Mouse (Mus musculus) left cerebral cortex, postnatal 10 days (tissue): ENCODE data around the gene Ccl11. TPM values are rescaled to one million over a fixed set of nuclear protein-coding genes. Genes with fewer than 3 reads are reported as not detected.
A peak's percentile ranks its signal among the peaks of the same experiment; 100 is the strongest.

Experiments used
- DNase-seq, 2 experiments: peaks; one replicate each; pipeline ENCODE4 v3.0.0; 2021 to 2022; ENCODE audit warnings: low spot score in 2 of 2, mixed read lengths in 1 of 2; ENCODE audit errors: extremely low spot score in 1 of 2
- intact Hi-C: fragments of 180-260 bp; cut with DNase I; formaldehyde crosslinking; loops from one replicate; pipeline ENCODE4 v1.15.1; 2025
- total RNA-seq, 2 experiments: library from RNA; stranded (reverse); gene quantifications; 2 replicates each; pipeline ENCODE4 v1.2.3; 2021

The Ccl11 gene
- total RNA-seq, 2 experiments from 2014 or later: 0.32 to 0.87 TPM

DNA sequence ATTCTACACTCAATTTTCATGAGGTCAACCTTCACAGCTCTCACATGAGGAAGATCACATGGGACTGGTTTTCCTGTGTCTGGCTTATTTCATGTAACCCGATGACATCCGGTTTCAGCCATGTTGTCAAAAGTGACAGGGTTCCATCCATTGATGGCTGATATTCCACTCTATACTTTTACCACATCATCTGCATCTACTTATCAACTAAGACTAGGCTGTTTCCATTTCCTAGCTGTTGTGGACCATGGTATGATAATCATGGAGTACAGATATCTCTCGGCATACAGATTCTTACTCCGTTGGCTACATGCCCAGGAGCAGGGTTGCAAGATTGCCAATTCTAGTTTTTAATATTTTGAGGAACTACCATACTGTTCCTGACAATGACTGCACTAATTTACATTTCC, 15.9 kb upstream of the Ccl11 start:
- DNase-seq: no peak
- intact Hi-C loops: no loop called here

GRCm38 (mm10) chr11:82045471-82045870, 12.2 kb upstream of the Ccl11 start, which contains the start of gene Ccl7:
TSS of gene Ccl7 (plus strand) at chr11:82045712.
- intact Hi-C loops: no loop called here
- DNase-seq: no peak

GRCm38 (mm10) chr11:82047746-82048415, 9.7 kb upstream of the Ccl11 start:
- intact Hi-C loops: loop anchor here (2.0 kb wide), 1 partner anchor 129 kb away; no protein-coding TSS in a partner anchor
- DNase-seq: peak; percentile 17 to 47

GRCm38 (mm10) chr11:82053849-82054248, 3.8 kb upstream of the Ccl11 start:
- intact Hi-C loops: no loop called here
- no peak for DNase-seq

GRCm38 (mm10) chr11:82062226-82062625, 4.6 kb downstream of the Ccl11 start:
- no peak for DNase-seq
- intact Hi-C loops: no loop called here

DNA sequence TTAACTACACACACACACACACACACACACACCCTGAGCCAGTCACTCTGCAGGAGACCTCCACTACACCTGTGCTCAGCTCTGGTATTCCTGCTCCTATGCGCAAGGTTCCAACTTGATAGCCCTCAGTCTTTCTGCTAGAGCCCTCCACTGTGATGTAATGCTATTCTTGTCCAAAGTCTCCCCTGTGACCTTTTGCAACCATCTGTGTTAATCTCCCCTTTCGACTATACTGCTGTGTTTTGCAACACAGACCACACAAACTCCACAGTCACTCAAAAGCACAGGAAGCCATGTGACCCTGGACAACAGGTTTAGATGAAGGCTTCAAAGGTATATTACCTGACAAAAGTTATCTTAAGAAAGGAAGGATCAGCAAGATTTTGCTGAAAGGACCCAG, 5.8 kb downstream of the Ccl11 start:
- DNase-seq: no peak
- intact Hi-C loops: no loop called here

DNA sequence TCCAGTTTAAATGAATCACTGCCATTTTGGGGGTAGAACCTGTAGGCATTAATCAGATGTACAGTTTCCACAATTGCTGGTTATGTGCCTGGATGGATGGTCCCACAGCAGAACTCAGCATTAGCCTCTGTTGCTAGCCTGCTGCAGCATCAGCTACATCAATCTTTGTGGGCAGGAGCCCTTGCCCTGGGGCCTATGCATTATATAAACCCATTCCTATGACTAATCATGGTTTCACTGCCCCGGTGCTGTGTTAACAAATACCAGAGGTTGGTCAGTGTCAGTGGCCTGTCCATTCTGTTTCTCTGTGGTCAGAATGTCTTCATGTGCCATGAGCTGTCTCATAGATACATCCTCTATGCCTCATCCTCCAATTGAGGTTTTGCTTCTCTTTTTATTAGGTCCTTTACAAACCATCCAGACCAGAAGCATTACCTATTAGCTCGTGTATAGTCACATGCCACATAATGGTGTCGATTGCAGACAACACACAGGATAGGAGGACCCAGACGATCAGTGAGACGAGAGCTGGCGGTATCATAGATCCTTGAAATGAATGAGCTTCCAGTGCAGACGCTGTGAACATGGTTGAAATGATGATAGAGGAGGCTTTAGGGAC, 9.4 kb downstream of the Ccl11 start:
- DNase-seq: no peak
- intact Hi-C loops: no loop called here

DNA sequence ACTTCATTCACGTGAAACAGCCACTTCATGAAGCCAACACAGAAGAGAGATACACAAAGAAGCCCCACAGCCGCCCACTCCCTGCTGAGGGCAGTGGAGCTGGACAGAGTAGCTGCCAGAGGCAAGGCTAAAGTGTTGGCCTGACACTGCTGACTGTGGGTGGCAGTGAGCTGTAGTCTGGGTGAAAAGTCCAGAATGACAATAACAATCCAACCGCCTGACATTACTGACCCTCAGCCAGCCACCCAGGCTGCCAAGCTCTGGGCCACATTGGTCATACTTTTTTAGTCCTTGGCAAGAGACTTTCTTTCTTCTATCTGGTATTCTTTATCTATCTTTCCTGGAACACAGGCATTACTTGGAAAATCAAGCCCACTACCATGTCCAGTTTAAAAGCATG, 13.5 kb downstream of the Ccl11 start:
- DNase-seq: no peak
- intact Hi-C loops: no loop called here

DNA sequence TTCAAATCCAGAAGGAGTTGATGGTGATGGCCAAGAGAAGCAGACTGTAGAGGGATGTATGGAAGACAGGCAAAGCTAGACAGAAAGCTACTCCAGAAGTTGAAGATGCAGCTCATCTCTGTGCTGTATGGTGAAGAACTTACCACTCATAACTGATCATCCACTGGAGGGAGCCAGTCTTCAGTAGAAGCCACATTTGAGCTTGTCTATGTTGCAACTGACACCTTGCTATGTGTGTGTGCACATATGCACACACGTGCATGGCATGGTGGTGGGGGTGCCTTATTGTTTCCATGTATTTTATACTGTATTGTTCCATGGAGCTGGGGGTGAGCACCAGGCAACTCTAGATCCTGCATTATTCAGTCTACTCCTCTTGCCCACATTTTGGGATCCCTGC, 14.8 kb downstream of the Ccl11 start:
- intact Hi-C loops: no loop called here
- no peak for DNase-seq

DNA sequence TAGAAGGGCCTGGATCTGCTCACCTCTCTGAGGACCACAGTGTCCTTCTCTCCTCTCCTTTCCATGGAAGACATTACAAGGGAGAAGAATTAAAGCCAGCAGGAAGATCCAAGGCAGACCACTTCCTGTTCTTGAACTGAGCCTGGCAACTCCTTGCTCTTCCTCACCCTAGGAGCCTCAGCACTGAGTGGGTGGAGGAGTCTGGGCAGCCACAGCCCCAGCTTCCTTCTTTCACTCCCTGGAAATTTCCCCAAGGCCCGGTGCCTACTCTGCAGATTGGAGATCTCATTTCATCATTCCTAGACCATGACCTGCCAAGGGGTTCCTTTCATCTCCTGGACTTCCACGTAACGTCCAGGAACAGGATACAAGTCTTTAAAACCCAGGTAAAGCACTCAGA, 15.4 kb downstream of the Ccl11 start:
- no peak for DNase-seq
- intact Hi-C loops: no loop called here

- DNase-seq: no peak
- intact Hi-C loops: no loop called here
Observed at GRCm38 (mm10) chr11:82073686-82074085, 16.1 kb downstream of the Ccl11 start.

- intact Hi-C loops: no loop called here
- no peak for DNase-seq
Observed at GRCm38 (mm10) chr11:82077031-82077430, 19.4 kb downstream of the Ccl11 start.

- no peak for DNase-seq
- intact Hi-C loops: no loop called here
Observed at GRCm38 (mm10) chr11:82078136-82078730, 20.6 kb downstream of the Ccl11 start.

DNA sequence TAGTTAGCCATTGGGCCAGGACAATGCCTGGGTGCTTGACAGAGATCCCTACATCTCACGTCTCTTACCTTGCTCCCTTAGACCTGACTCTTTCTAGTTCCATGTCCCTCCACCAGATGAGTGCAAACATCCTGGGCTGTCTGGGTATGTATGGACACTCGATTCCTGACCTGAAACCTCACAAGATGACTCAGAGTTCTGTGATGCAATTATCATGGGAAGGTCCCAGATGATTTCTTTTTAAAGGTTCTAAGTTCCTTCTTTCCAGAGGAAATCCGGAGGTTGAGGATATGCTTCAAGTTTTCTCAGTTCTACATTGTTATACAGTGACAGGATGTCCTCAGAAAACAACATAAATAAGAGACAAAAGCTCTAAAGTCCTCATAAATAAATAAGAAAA, 23.2 kb downstream of the Ccl11 start:
- no peak for DNase-seq
- intact Hi-C loops: no loop called here

- DNase-seq: no peak
- intact Hi-C loops: no loop called here
Observed at GRCm38 (mm10) chr11:82084360-82084759, 26.7 kb downstream of the Ccl11 start.

- intact Hi-C loops: no loop called here
- DNase-seq: no peak
Observed at GRCm38 (mm10) chr11:82099511-82100323, 42.1 kb downstream of the Ccl11 start.

DNA sequence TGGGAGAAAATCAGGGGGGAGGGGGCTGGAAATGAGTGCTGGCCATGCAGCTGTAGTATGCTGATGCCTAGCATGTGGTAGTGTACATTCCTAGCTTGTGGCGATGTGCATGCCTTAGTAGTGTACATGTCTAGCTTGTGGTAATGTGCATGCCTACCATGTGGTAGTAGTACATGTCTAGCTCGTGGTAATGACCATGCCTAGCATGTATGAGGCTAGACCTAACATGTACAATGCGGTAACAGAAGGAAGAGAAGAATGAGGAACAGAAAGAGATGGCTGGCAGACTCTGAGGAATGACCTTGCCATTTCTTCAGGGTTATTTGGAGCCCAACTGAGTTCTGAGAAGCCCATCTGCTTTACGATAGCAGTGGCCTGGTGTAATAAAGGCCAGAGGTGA, 43.5 kb downstream of the Ccl11 start:
- intact Hi-C loops: no loop called here
- no peak for DNase-seq

DNA sequence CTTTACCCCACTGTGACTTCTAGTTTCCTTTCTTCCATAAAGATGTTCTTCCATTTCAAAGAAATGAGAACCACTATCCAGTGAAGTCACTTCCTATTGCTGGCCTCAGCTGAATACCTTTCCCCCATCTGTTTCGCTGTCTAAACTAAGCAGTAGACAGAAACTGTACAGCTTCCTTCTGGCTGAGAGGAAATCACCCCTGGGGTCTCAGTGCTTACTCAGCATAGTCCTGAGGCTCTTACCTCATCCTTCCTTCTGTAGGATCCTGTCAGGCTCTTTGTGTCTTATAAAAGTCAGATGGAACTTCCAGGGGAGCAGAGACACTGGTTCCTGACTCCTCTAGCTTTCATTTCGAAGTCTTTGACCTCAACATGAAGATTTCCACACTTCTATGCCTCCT, 43.9 kb downstream of the Ccl11 start, which contains the start of gene Ccl12:
Ccl12 (plus strand) TSS at position 317 of the 400 bp plus-strand sequence.
- intact Hi-C loops: no loop called here
- DNase-seq: peak in 1 of 2 experiments; percentile 3

GRCm38 (mm10) chr11:82109611-82110010, 52.0 kb downstream of the Ccl11 start:
- DNase-seq: no peak
- intact Hi-C loops: no loop called here
